Mouse (Mus musculus): Measurements from ENCODE around the gene Nxph1.
A peak's percentile ranks its signal among the peaks of the same experiment; 100 is the strongest.

The Nxph1 gene

DNA sequence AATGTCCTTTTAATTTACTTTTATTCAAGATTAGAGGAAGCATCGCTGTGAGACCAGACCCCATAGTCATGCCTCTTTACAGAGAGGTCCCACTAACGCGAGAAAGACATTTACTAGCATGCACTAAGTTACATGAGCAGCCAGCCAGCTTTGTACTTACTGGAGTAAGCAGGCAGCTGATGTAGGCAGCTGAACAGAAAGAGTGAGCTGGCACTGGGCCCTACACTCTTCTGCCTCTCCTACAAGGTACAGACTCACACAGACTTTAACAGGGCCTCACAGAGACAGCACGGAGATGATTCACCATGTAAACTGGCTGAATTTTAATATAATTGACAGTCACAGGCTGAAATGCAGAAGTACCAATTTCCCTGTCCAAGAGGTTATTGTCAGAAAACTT is 11.6 kb downstream of the Nxph1 start:
- DNase-seq (ENCODE audit: low read depth, low spot score) = no peak

GRCm38 (mm10) chr6:8970576-8970975 is 22.3 kb downstream of the Nxph1 start:
- DNase-seq (ENCODE audit: low read depth, low spot score) = no peak

DNA sequence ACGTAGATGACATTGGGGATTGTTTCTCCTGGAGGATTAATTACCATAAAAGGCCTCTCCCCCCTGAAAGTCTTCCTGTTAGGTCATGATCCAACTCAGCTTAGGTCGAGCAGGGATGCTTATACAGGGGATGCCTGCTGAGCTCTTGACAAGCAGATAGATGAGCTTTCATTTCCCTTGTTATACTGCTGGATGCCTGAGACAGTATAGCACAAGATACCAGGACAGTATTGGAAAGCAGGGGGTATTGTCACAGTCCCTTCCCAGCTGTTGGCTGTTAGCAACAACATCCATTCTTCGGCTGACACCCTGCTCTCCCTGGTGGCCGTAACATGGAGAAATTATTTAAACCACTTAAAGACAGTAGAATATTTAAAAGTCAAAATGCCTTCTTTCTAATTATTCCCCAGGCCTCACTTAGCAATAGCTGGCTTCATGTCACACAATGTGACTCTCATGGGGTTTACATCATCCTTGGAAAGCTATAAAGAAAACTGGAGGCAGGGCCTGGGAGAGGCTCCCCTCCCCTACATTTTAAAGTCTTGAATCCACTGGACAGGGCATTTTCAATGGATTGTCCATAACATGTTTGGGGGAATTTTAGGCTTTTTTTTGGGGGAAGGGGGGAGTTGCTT is 31.1 kb downstream of the Nxph1 start:
- DNase-seq (ENCODE audit: low read depth, low spot score) = no peak

GRCm38 (mm10) chr6:8996301-8996943 is 48.2 kb downstream of the Nxph1 start:
- no peak for DNase-seq (ENCODE audit: low read depth, low spot score)

GRCm38 (mm10) chr6:8997326-8997725 is 49.1 kb downstream of the Nxph1 start:
- no peak for DNase-seq (ENCODE audit: low read depth, low spot score)

DNA sequence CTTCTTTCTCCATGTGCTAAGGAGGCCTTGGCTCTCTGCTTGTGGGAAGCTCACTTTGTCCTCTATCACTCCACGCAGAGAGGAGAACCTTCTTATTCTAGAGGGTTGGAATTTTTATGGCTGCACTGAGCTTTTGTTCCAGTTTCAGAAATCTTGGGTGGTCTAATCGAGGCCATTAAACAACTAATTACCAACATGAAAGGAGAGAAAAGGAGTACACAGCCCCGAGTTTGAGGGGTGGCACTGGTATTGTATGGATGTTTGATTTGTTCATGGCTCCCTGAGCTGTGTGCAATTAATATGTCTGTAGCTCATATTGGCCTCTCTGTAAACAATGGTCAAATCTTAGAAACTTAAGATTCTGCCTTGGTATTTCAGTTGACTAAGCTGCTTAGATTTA is 54.5 kb downstream of the Nxph1 start:
- peak; percentile 8 for DNase-seq (ENCODE audit: low read depth, low spot score)

GRCm38 (mm10) chr6:9026631-9027030 is 78.4 kb downstream of the Nxph1 start:
- DNase-seq (ENCODE audit: low read depth, low spot score) = no peak

DNA sequence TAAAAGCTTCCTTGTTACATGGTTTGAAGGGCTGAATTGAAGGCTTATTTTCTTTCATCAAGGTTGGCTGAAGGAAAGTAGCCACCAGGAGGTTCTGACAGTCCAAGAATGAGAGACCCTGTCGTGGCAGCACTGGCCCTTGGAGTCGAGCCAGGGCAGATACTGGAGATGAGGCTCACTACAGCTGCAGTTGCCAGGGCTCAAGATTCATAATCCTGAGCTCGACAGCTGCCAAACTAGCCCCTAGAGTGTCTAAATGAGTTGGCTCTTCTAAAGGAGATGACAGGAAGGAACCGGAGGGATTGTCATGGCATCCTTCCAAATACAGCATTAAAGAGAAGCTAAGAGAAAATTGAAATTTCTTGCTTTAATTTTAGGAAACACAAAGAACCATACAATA is 78.9 kb downstream of the Nxph1 start:
- no peak for DNase-seq (ENCODE audit: low read depth, low spot score)

DNA sequence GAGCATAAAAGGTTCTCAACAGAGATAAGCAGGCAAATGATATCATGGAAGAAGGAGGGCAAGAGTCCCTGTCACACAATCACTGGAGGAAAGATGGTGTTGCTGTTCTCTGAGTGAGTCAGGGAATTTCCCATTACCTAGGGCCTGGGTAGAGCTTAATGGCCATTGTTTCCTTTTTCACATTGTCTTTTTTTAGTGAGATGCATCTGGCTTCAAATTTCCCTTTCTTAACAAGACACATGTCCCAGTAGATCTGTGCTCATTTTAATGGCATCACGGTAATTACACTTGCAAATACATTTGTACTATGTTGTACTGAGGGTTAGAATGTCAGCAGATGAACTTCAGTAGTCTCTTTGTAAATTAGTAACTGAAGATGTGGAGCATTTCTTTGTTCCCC is 80.3 kb downstream of the Nxph1 start:
- peak; percentile 8 for DNase-seq (ENCODE audit: low read depth, low spot score)

DNA sequence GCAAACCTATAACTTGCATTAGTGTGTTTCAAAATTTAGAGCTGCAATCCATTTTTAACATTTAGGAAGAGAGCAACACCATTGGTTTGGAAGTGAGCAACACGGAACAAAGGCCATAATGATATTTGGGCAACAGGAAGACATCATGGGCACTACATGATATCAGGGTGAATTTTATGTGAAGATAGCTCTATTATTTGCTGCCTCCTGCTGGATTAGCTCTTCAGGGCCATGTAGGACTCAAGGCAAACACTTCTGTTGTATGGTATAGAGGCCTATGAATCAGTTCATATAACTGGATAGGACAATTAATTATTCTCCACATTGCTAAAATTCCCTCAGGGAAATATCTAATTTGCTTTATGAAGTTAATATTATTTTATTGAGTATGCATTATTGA is 91.1 kb downstream of the Nxph1 start:
- no peak for DNase-seq (ENCODE audit: low read depth, low spot score)

GRCm38 (mm10) chr6:9040991-9041390 is 92.8 kb downstream of the Nxph1 start:
- no peak for DNase-seq (ENCODE audit: low read depth, low spot score)

DNA sequence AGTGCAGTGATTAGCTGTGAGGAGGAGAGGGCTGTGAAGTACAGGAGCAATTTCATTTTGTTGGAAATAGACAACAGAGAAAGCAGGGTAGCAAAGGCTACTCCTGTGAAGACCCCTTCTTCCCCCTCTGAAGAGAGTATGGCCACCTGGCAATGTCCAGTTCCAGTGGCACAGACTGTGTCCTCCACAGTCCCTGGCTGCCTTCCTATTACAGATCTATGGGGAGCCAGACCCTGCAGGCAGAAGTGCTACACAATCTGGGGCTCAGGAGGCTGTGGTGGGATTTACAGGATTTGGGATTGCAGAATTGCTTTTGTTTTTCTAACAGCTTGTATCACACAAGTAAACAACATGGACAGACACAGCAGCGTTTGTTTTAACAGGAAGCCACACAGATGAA is 94.2 kb downstream of the Nxph1 start:
- no peak for DNase-seq (ENCODE audit: low read depth, low spot score)

DNA sequence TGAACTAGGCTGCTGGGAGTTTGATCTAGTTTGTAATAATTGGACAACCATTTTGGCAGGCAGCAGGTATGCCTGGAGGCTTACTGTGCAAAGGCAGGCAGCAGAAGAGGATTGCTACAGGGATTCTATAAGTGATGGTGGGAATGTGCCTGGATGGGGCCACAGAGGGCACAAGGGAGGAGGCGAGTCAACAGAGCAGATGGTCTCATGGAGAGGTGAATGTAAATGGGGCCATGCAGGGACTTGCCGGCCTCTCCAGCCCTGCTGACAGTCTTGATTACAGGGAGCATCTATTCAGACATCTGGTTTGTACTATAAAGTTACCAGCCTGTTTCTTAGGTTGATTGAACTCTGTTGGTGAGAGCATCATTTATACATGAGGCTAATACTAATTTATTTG is 98.6 kb downstream of the Nxph1 start:
- no peak for DNase-seq (ENCODE audit: low read depth, low spot score)

GRCm38 (mm10) chr6:9061261-9062105 is 113.3 kb downstream of the Nxph1 start:
- no peak for DNase-seq (ENCODE audit: low read depth, low spot score)

DNA sequence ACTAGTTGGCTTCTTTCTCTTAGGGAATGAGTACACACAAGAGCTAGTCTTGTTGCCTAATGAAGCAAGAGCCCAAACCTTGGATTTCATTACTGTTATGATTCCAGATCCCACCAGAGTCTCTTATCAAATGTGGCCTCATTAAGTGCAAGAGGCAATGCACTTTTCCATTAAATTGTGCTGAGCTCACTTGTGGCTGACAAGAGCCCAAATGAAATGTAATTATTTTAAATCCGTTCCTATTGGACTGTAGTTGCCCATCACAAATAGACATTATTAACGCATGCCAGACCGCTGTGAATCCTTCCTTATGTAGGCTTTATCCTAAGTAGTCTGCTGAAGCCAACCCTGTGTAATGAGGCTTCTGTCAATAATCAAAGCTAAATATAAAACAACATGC is 118.2 kb downstream of the Nxph1 start:
- no peak for DNase-seq (ENCODE audit: low read depth, low spot score)

GRCm38 (mm10) chr6:9069913-9070312 is 121.7 kb downstream of the Nxph1 start:
- no peak for DNase-seq (ENCODE audit: low read depth, low spot score)

GRCm38 (mm10) chr6:9076463-9076862 is 128.2 kb downstream of the Nxph1 start:
- DNase-seq (ENCODE audit: low read depth, low spot score) = no peak

GRCm38 (mm10) chr6:9077793-9078689 is 129.8 kb downstream of the Nxph1 start:
- DNase-seq (ENCODE audit: low read depth, low spot score) = no peak

DNA sequence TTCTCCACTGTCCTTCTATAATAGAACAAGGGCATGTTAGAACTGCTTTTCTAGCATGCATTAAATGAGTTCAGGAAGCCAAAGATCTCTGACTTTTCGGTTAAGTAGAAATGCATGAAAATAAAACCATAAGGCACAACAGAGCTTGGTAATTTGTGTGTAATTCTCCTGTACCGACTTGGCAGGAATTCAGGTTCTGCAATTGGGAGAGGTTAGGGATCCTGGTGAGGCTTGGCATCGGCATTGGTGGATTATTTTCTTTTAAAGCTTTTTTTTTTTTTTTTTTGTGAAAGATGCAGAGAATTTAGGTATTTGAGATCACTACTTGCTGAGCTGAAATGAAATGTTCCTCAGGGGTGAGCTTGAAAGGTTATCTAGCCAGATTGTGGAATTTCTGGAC is 135.6 kb downstream of the Nxph1 start:
- DNase-seq (ENCODE audit: low read depth, low spot score) = no peak

DNA sequence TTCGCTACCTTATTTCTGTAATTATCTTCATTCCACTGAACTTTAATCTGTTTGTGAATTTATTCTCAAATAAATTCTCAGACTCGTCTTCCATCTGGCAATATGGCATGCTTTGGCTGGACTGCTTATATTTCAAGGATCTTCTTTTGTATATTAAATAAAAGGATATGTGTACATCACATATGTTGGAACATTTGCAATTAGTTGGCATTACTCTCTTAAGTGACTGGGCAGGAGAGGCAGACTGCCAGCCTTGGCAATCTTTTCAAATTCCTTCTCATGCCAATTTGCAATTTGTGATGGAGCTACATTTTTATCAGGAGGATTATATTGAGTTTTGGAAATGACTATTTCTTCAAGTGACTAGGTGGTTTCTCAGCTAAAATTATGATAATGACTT is 149.1 kb downstream of the Nxph1 start:
- no peak for DNase-seq (ENCODE audit: low read depth, low spot score)

DNA sequence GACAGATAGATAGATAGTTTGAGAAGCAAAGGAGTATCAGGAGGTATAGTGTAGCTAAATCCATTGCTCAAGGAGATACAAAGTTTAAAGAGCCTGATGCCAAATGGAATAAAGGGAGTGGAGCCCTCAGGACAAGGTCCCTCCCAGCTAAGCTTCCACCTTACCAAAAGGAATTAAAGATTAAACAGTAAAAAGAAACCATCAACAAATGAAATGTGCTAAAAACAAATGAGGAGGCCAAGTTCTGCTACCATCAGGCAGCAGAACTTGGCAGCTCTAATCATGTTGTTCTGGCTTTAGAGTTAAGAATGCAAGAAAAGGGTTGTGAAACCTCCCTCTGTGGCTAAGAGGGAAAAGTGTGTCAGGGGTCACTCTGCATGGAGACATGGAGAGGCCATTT is 159.1 kb downstream of the Nxph1 start:
- no peak for DNase-seq (ENCODE audit: low read depth, low spot score)

DNA sequence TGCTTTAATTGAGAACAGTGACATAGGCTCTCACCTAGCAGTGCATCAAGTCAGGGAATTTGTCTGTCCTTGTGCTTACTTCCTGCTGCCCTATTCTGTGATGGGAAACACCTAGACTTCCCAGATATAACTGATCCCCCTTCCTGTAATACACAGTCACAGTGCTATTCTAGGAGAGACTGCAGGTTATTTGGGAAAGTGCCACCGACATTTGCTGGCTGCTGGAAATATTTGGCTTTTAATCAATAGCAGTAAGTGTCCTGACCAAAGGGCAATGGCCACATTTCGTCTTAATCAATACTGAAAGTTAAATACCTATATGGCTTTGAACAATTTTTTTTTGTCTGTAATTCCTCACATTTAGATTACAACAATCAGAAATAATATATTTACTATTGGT is 170.9 kb downstream of the Nxph1 start:
- no peak for DNase-seq (ENCODE audit: low read depth, low spot score)

All from ES-CJ7 (cell line).